Mouse (Mus musculus): Measurements from ENCODE around the gene Dvl2. TPM values are rescaled to one million over a fixed set of nuclear protein-coding genes. Genes with fewer than 3 reads are reported as not detected.
A peak's percentile ranks its signal among the peaks of the same experiment; 100 is the strongest.

Dvl2 gene
- polyA plus RNA-seq, 1 experiment from 2014 or later: 27.1 TPM

GRCm38 (mm10) chr11:69984431-69984830, 16.0 kb upstream of the Dvl2 start:
- Histone ChIP-seq H3K4me1 (replicated peaks; ENCODE audit: insufficient read depth, low read length) (peaks cover 21% of the 10 kb centered on the region; the same call in 1 of the 2 replicates), H3K27ac (no peak overlapping the region), H3K36me3 (ENCODE audit: insufficient read depth, low read length) (peaks cover 46% of the 10 kb centered on the region), H3K9me3 (replicated peaks; ENCODE audit: low read length) (no peaks in the 10 kb centered on the region), H3K4me2 (ENCODE audit: low read length) (no peak overlapping the region), H3K9ac (ENCODE audit: low read depth, low read length) (no peak overlapping the region), H3K27me3 (ENCODE audit: insufficient read depth, low read length) (no peaks in the 10 kb centered on the region), H3K4me3 (replicated peaks; ENCODE audit: low read depth, low read length) (no peak overlapping the region)
- DNase-seq (ENCODE audit: low spot score) (no peak), ATAC-seq (replicated peaks; ENCODE audit: low FRiP score, low read depth) (no peak)
- no peak for TF ChIP-seq CTCF (IDR thresholded peaks at IDR 0.05; ENCODE audit: low read depth)
- WGBS: 88% methylated on average over 8 of the region's 8 CpGs

- Histone ChIP-seq H3K4me3 (replicated peaks; ENCODE audit: low read depth, low read length) (no peak overlapping the region), H3K9me3 (replicated peaks; ENCODE audit: low read length) (no peaks in the 10 kb centered on the region), H3K4me2 (ENCODE audit: low read length) (no peak overlapping the region), H3K9ac (ENCODE audit: low read depth, low read length) (no peak overlapping the region), H3K4me1 (replicated peaks; ENCODE audit: insufficient read depth, low read length) (peaks cover 7% of the 10 kb centered on the region), H3K27ac (peak overlapping the region; percentile 84; the same call in 1 of the 2 replicates), H3K36me3 (ENCODE audit: insufficient read depth, low read length) (peaks cover 58% of the 10 kb centered on the region), H3K27me3 (ENCODE audit: insufficient read depth, low read length) (no peaks in the 10 kb centered on the region)
- WGBS: 83% methylated on average over 8 of the region's 8 CpGs
- ATAC-seq (replicated peaks; ENCODE audit: low FRiP score, low read depth): no peak
- no peak for TF ChIP-seq CTCF (IDR thresholded peaks at IDR 0.05; ENCODE audit: low read depth)
- no peak for DNase-seq (ENCODE audit: low spot score)
These were observed 10.4 kb upstream of the Dvl2 start for GRCm38 (mm10) chr11:69989949-69990348.

GRCm38 (mm10) chr11:69990850-69991691, 9.3 kb upstream of the Dvl2 start, which contains the start of gene Gabarap:
Gene Gabarap, plus strand, starts transcription at chr11:69991143.
- DNase-seq (ENCODE audit: low spot score) (peak; percentile 99), ATAC-seq (replicated peaks; ENCODE audit: low FRiP score, low read depth) (peak; percentile 71)
- Histone ChIP-seq H3K27me3 (ENCODE audit: insufficient read depth, low read length) (no peaks in the 10 kb centered on the region), H3K9ac (ENCODE audit: low read depth, low read length) (peak within 1 kb of the TSS; percentile 85), H3K36me3 (ENCODE audit: insufficient read depth, low read length) (peaks cover 51% of the 10 kb centered on the region), H3K4me2 (ENCODE audit: low read length) (peak within 1 kb of the TSS; percentile 73), H3K4me3 (replicated peaks; ENCODE audit: low read depth, low read length) (peak within 1 kb of the TSS; percentile 82), H3K4me1 (replicated peaks; ENCODE audit: insufficient read depth, low read length) (peaks cover 7% of the 10 kb centered on the region), H3K9me3 (replicated peaks; ENCODE audit: low read length) (no peaks in the 10 kb centered on the region), H3K27ac (peak within 1 kb of the TSS; percentile 84)
- no peak for TF ChIP-seq CTCF (IDR thresholded peaks at IDR 0.05; ENCODE audit: low read depth)
- WGBS: under 1% methylated on average over 40 of the region's 40 CpGs

- ATAC-seq (replicated peaks; ENCODE audit: low FRiP score, low read depth): no peak
- H3K36me3 ChIP-seq (ENCODE audit: insufficient read depth, low read length): peaks cover 45% of the 10 kb centered on the region
- 0% methylated on average over 15 of the region's 15 CpGs for WGBS
These were observed 8.7 kb upstream of the Dvl2 start for GRCm38 (mm10) chr11:69991711-69992110.

GRCm38 (mm10) chr11:69992396-69992795, 8.0 kb upstream of the Dvl2 start:
- no peak for TF ChIP-seq CTCF (IDR thresholded peaks at IDR 0.05; ENCODE audit: low read depth)
- H3K9me3 ChIP-seq (replicated peaks; ENCODE audit: low read length): no peaks in the 10 kb centered on the region
- no peak for ATAC-seq (replicated peaks; ENCODE audit: low FRiP score, low read depth)
- 65% methylated on average over 10 of the region's 10 CpGs for WGBS
- no peak overlapping the region for H3K27ac ChIP-seq
- H3K9ac ChIP-seq (ENCODE audit: low read depth, low read length): peak overlapping the region; percentile 85; the same call in 1 of the 2 replicates
- H3K27me3 ChIP-seq (ENCODE audit: insufficient read depth, low read length): no peaks in the 10 kb centered on the region
- peak overlapping the region; percentile 82 for H3K4me3 ChIP-seq (replicated peaks; ENCODE audit: low read depth, low read length)
- H3K4me2 ChIP-seq (ENCODE audit: low read length): peak overlapping the region; percentile 73
- peaks cover 7% of the 10 kb centered on the region for H3K4me1 ChIP-seq (replicated peaks; ENCODE audit: insufficient read depth, low read length)
- peaks cover 39% of the 10 kb centered on the region for H3K36me3 ChIP-seq (ENCODE audit: insufficient read depth, low read length)
- DNase-seq (ENCODE audit: low spot score): no peak

More at GRCm38 (mm10) chr11:69991711-69992110, 8.7 kb upstream of the Dvl2 start:
- Histone ChIP-seq H3K27ac (peak overlapping the region; percentile 84), H3K4me1 (replicated peaks; ENCODE audit: insufficient read depth, low read length) (peaks cover 7% of the 10 kb centered on the region), H3K9ac (ENCODE audit: low read depth, low read length) (peak overlapping the region; percentile 85), H3K4me2 (ENCODE audit: low read length) (peak overlapping the region; percentile 73), H3K27me3 (ENCODE audit: insufficient read depth, low read length) (no peaks in the 10 kb centered on the region), H3K9me3 (replicated peaks; ENCODE audit: low read length) (no peaks in the 10 kb centered on the region), H3K4me3 (replicated peaks; ENCODE audit: low read depth, low read length) (peak overlapping the region; percentile 82)
- no peak for DNase-seq (ENCODE audit: low spot score)
- TF ChIP-seq CTCF (IDR thresholded peaks at IDR 0.05; ENCODE audit: low read depth): no peak

- Histone ChIP-seq H3K27ac (no peak overlapping the region), H3K27me3 (ENCODE audit: insufficient read depth, low read length) (no peaks in the 10 kb centered on the region), H3K9ac (ENCODE audit: low read depth, low read length) (no peak overlapping the region), H3K4me1 (replicated peaks; ENCODE audit: insufficient read depth, low read length) (peaks cover 7% of the 10 kb centered on the region), H3K36me3 (ENCODE audit: insufficient read depth, low read length) (peaks cover 35% of the 10 kb centered on the region), H3K4me3 (replicated peaks; ENCODE audit: low read depth, low read length) (no peak overlapping the region), H3K9me3 (replicated peaks; ENCODE audit: low read length) (no peaks in the 10 kb centered on the region), H3K4me2 (ENCODE audit: low read length) (peak overlapping the region; percentile 73)
- no peak for DNase-seq (ENCODE audit: low spot score)
- no peak for TF ChIP-seq CTCF (IDR thresholded peaks at IDR 0.05; ENCODE audit: low read depth)
- WGBS: 87% methylated on average over 3 of the region's 3 CpGs
- ATAC-seq (replicated peaks; ENCODE audit: low FRiP score, low read depth): no peak
These were observed 7.5 kb upstream of the Dvl2 start for GRCm38 (mm10) chr11:69992932-69993331.

Measured in kidney, postnatal 0 days (tissue).